Mouse (Mus musculus) liver, embryonic 15.5 days (tissue): ENCODE data around the gene Med13. TPM values are rescaled to one million over a fixed set of nuclear protein-coding genes. Genes with fewer than 3 reads are reported as not detected.

Experiments
- ATAC-seq: fragments of 200-750 bp; cut with Nextera tagmentation; 2 replicates; pipeline ENCODE4 v1.8.0; 2017; ENCODE audit warnings: moderate number of reproducible peaks, mild to moderate bottlenecking, moderate library complexity; ENCODE audit not compliant: insufficient read depth
- H3K27ac ChIP-seq: fragments of 300-500 bp; sonication (generic); replicated peaks from 2 replicates; pipeline ENCODE4 v1.5.1; 2015; ENCODE audit warnings: mild to moderate bottlenecking, inconsistent platforms
- H3K27me3 ChIP-seq: fragments of 300-500 bp; sonication (generic); 2 replicates; pipeline ENCODE4 v1.6.1; 2015; ENCODE audit warnings: mild to moderate bottlenecking, inconsistent platforms
- H3K36me3 ChIP-seq: fragments of 300-500 bp; sonication (generic); replicated peaks from 2 replicates; pipeline ENCODE4 v1.6.1; 2015; ENCODE audit warnings: moderate library complexity, mild to moderate bottlenecking, inconsistent platforms
- H3K4me1 ChIP-seq: fragments of 300-500 bp; sonication (generic); replicated peaks from 2 replicates; pipeline ENCODE4 v1.6.1; 2015; ENCODE audit warnings: inconsistent platforms
- H3K4me2 ChIP-seq: fragments of 300-500 bp; sonication (generic); 2 replicates; pipeline ENCODE4 v1.6.1; 2015; ENCODE audit warnings: moderate library complexity, mild to moderate bottlenecking, inconsistent platforms
- H3K4me3 ChIP-seq: fragments of 300-500 bp; sonication (generic); replicated peaks from 2 replicates; pipeline ENCODE4 v1.5.1; 2015; ENCODE audit warnings: mild to moderate bottlenecking, inconsistent platforms
- H3K9ac ChIP-seq: fragments of 300-500 bp; sonication (generic); 2 replicates; pipeline ENCODE4 v1.6.1; 2015; ENCODE audit warnings: moderate library complexity, mild to moderate bottlenecking, inconsistent platforms
- H3K9me3 ChIP-seq: fragments of 300-500 bp; sonication (generic); replicated peaks from 2 replicates; pipeline ENCODE4 v1.6.1; 2016; ENCODE audit warnings: inconsistent platforms
- WGBS: fragments of 180-500 bp; shearing (Covaris S2); methylation state at CpG from one replicate; pipeline ENCODE4 v1.1.7; 2015; ENCODE audit warnings: mixed read lengths; ENCODE audit not compliant: insufficient replicate concordance; 5-methylcytosine and 5-hydroxymethylcytosine counted together
- polyA plus RNA-seq: library from polyadenylated mRNA; unstranded; fragments of >200 nt; fragmentation: Nextera tagmentation; extraction: Ambion mirVana; gene quantifications from 2 replicates; pipeline ENCODE4 v1.2.1, GENCODE M21; 2015

Gene Med13
- polyA plus RNA-seq, 1 experiment from 2014 or later = 2.6 TPM

GRCm38 (mm10) chr11:86389506-86389905 lies 32.1 kb upstream of the Med13 start:
- Histone ChIP-seq H3K9me3 (no peaks in the 10 kb centered on the region), H3K4me1 (peaks cover 22% of the 10 kb centered on the region), H3K27me3 (no peaks in the 10 kb centered on the region), H3K4me3 (no peak overlapping the region), H3K36me3 (no peaks in the 10 kb centered on the region), H3K4me2 (no peak overlapping the region), H3K9ac (no peak overlapping the region), H3K27ac (no peak overlapping the region)
- no peak for ATAC-seq
- 40% methylated on average over 4 of the region's 4 CpGs for WGBS

- no peak for ATAC-seq
Observed at GRCm38 (mm10) chr11:86388821-86389480, 31.5 kb upstream of the Med13 start.

DNA sequence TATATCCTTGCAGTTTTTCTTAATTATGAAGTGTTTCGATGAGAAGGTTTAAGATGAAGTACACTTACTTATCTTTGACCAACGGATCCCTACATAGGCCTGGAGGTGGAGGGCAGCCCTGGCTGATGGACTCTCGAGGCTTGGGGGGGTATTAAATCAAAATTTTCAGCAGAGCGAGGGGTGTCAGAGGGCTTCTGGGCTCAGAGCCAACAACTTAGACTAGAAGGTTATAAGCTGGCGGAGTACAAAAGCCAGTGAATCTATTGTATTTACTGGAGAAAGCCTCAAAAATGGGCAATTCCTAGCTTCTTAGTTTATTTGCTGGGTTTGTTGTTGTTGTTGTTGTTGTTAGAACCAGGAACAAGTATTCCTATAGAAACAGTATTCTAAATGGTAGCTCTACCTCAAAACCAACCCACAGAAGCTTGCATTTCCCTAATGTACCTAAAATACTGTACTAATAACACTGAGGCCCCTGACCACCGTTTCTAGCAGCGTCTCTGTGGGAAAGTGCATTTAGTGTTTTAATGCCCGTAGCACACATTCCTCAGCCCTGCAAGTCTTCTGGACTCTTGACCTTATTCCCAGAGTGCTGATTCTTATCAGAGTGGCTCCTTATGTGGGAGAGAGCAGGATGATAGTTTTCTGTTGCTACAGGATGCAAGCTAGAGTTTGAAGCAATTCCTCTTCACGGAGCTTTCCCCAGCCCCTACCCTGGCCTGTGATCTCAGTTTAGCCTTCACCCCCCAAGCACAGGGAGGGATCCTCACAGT lies 29.9 kb upstream of the Med13 start:
- no peak overlapping the region for H3K4me3 ChIP-seq
- H3K27ac ChIP-seq = no peak overlapping the region
- H3K27me3 ChIP-seq = no peaks in the 10 kb centered on the region
- peaks cover 31% of the 10 kb centered on the region for H3K4me1 ChIP-seq
- no peak overlapping the region for H3K4me2 ChIP-seq
- no peak overlapping the region for H3K9ac ChIP-seq
- no peak for ATAC-seq
- H3K9me3 ChIP-seq = no peaks in the 10 kb centered on the region
- no peaks in the 10 kb centered on the region for H3K36me3 ChIP-seq
- WGBS = 55% methylated on average over 9 of the region's 9 CpGs

More at GRCm38 (mm10) chr11:86388821-86389480, 31.5 kb upstream of the Med13 start:
- H3K4me3 ChIP-seq = no peak overlapping the region
- no peak overlapping the region for H3K4me2 ChIP-seq
- H3K36me3 ChIP-seq = no peaks in the 10 kb centered on the region
- WGBS = 44% methylated on average over 13 of the region's 13 CpGs
- H3K27me3 ChIP-seq = no peaks in the 10 kb centered on the region
- no peaks in the 10 kb centered on the region for H3K9me3 ChIP-seq
- no peak overlapping the region for H3K27ac ChIP-seq
- no peak overlapping the region for H3K9ac ChIP-seq
- peaks cover 25% of the 10 kb centered on the region for H3K4me1 ChIP-seq

DNA sequence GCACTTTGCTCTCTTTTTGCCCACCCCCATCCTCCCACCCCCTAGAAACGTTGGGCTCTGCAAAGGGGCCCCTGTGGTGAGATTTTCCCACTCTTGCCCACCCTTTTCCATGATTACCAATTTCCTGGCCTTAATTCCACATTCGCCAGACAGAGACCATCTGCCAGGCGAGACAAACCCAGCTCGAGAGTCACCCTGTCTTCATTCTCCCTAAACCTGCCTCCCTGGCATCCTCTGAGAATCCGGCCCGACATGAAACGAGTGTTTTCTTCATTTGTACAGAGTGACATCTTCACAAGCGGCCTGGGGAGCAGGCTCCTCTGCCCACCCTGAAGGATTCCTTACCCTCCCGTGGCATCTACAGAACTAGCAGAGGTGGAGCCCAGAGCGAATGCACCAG lies 29.2 kb upstream of the Med13 start:
- ATAC-seq = no peak
- 73% methylated on average over 10 of the region's 10 CpGs for WGBS

GRCm38 (mm10) chr11:86385710-86386282 lies 28.4 kb upstream of the Med13 start:
- Histone ChIP-seq H3K9ac (no peak overlapping the region), H3K27ac (no peak overlapping the region), H3K4me3 (no peak overlapping the region), H3K36me3 (no peaks in the 10 kb centered on the region), H3K27me3 (no peaks in the 10 kb centered on the region), H3K4me1 (peaks cover 37% of the 10 kb centered on the region), H3K9me3 (no peaks in the 10 kb centered on the region), H3K4me2 (no peak overlapping the region)
- 68% methylated on average over 11 of the region's 11 CpGs for WGBS
- no peak for ATAC-seq

More for the DNA sequence above, 29.2 kb upstream of the Med13 start:
- no peaks in the 10 kb centered on the region for H3K36me3 ChIP-seq
- H3K27ac ChIP-seq = no peak overlapping the region
- peaks cover 33% of the 10 kb centered on the region for H3K4me1 ChIP-seq
- no peak overlapping the region for H3K4me3 ChIP-seq
- no peaks in the 10 kb centered on the region for H3K9me3 ChIP-seq
- H3K9ac ChIP-seq = no peak overlapping the region
- no peak overlapping the region for H3K4me2 ChIP-seq
- no peaks in the 10 kb centered on the region for H3K27me3 ChIP-seq

- Histone ChIP-seq H3K4me1 (peaks cover 38% of the 10 kb centered on the region), H3K4me3 (no peak overlapping the region), H3K9me3 (no peaks in the 10 kb centered on the region), H3K36me3 (no peaks in the 10 kb centered on the region), H3K4me2 (no peak overlapping the region), H3K27me3 (0 out of 2 replicates have a peak, but pooled peaks cover under 1% of the 10 kb centered on the region), H3K27ac (no peak overlapping the region), H3K9ac (no peak overlapping the region)
- WGBS = 60% methylated on average over 3 of the region's 3 CpGs
- ATAC-seq = no peak
Observed at GRCm38 (mm10) chr11:86384141-86384540, 26.7 kb upstream of the Med13 start.

GRCm38 (mm10) chr11:86382520-86383157 lies 25.2 kb upstream of the Med13 start:
- H3K9ac ChIP-seq = no peak overlapping the region
- peaks cover 37% of the 10 kb centered on the region for H3K4me1 ChIP-seq
- no peaks in the 10 kb centered on the region for H3K36me3 ChIP-seq
- no peak overlapping the region for H3K4me3 ChIP-seq
- peak overlapping the region; percentile 29; the same call in 1 of the 2 replicates for H3K27ac ChIP-seq
- no peak overlapping the region; the same call in 1 of the 2 replicates for H3K4me2 ChIP-seq
- H3K9me3 ChIP-seq = no peaks in the 10 kb centered on the region
- 59% methylated on average over 10 of the region's 10 CpGs for WGBS
- peak; percentile 62 for ATAC-seq
- 0 out of 2 replicates have a peak, but pooled peaks cover 3% of the 10 kb centered on the region for H3K27me3 ChIP-seq

GRCm38 (mm10) chr11:86381478-86382091 lies 24.2 kb upstream of the Med13 start:
- Histone ChIP-seq H3K36me3 (no peaks in the 10 kb centered on the region), H3K4me2 (no peak overlapping the region), H3K27me3 (0 out of 2 replicates have a peak, but pooled peaks cover 3% of the 10 kb centered on the region), H3K27ac (peak overlapping the region; percentile 29; the same call in 1 of the 2 replicates), H3K4me3 (no peak overlapping the region), H3K9me3 (no peaks in the 10 kb centered on the region), H3K4me1 (peaks cover 37% of the 10 kb centered on the region), H3K9ac (no peak overlapping the region)
- 55% methylated on average over 5 of the region's 5 CpGs for WGBS
- ATAC-seq = no peak

- H3K4me3 ChIP-seq = no peak overlapping the region
- H3K9ac ChIP-seq = no peak overlapping the region
- 0 out of 2 replicates have a peak, but pooled peaks cover 3% of the 10 kb centered on the region for H3K27me3 ChIP-seq
- H3K4me1 ChIP-seq = peaks cover 37% of the 10 kb centered on the region
- no peaks in the 10 kb centered on the region for H3K9me3 ChIP-seq
- no peak for ATAC-seq
- no peak overlapping the region for H3K4me2 ChIP-seq
- no peak overlapping the region for H3K27ac ChIP-seq
- 56% methylated on average over 12 of the region's 12 CpGs for WGBS
- H3K36me3 ChIP-seq = no peaks in the 10 kb centered on the region
Observed at GRCm38 (mm10) chr11:86380521-86381238, 23.3 kb upstream of the Med13 start.

GRCm38 (mm10) chr11:86378981-86379380 lies 21.6 kb upstream of the Med13 start:
- Histone ChIP-seq H3K4me3 (no peak overlapping the region), H3K27ac (no peak overlapping the region), H3K9ac (no peak overlapping the region), H3K36me3 (no peaks in the 10 kb centered on the region), H3K4me1 (peaks cover 32% of the 10 kb centered on the region), H3K4me2 (no peak overlapping the region), H3K27me3 (0 out of 2 replicates have a peak, but pooled peaks cover 3% of the 10 kb centered on the region), H3K9me3 (no peaks in the 10 kb centered on the region)
- 59% methylated on average over 4 of the region's 4 CpGs for WGBS
- no peak for ATAC-seq
